Mouse (Mus musculus) bone marrow, adult 2 months (tissue): ENCODE data around the gene Myo10. TPM values are rescaled to one million over a fixed set of nuclear protein-coding genes. Genes with fewer than 3 reads are reported as not detected.

ENCODE experiments used
- H3K27ac ChIP-seq: fragments of 200-500 bp; 2 replicates; pipeline ENCODE4 v1.5.1; 2012; ENCODE audit warnings: low read depth, mild to moderate bottlenecking, control low read depth, inconsistent platforms, low read length; ENCODE audit not compliant: control insufficient read depth, poor library complexity, insufficient read depth
- H3K4me1 ChIP-seq: fragments of 200-500 bp; 2 replicates; pipeline ENCODE4 v1.6.1; 2011; ENCODE audit warnings: low read length; ENCODE audit not compliant: control insufficient read depth, insufficient read depth
- H3K4me3 ChIP-seq: fragments of 200-500 bp; replicated peaks from 2 replicates; pipeline ENCODE3; 2011; ENCODE audit warnings: mild to moderate bottlenecking, low read depth, low read length, control low read depth; ENCODE audit not compliant: control insufficient read depth
- CTCF ChIP-seq: fragments of 200-500 bp; IDR thresholded peaks from 2 replicates; pipeline ENCODE4 v1.5.1; 2011; ENCODE audit warnings: low read length, control low read depth; ENCODE audit not compliant: control insufficient read depth, insufficient read depth
- POLR2A ChIP-seq: fragments of 200-500 bp; IDR thresholded peaks from 2 replicates; pipeline ENCODE4 v1.6.1; 2011; ENCODE audit warnings: low read depth, mild to moderate bottlenecking, control low read depth, low read length, borderline replicate concordance; ENCODE audit not compliant: control insufficient read depth
- WGBS: fragments of 180-500 bp; shearing (Covaris S2); methylation state at CpG from one replicate; pipeline ENCODE4 v1.1.7; 2018; 5-methylcytosine and 5-hydroxymethylcytosine counted together
- polyA plus RNA-seq: library from polyadenylated mRNA; stranded (reverse); fragments of >200 nt; gene quantifications from 2 replicates; pipeline ENCODE4 v1.2.4, GENCODE M21; 2011; ENCODE audit warnings: low replicate concordance; ENCODE audit not compliant: missing spikeins, insufficient read depth, insufficient read length

Myo10 gene
- polyA plus RNA-seq, 1 experiment, result 19.1 TPM

DNA sequence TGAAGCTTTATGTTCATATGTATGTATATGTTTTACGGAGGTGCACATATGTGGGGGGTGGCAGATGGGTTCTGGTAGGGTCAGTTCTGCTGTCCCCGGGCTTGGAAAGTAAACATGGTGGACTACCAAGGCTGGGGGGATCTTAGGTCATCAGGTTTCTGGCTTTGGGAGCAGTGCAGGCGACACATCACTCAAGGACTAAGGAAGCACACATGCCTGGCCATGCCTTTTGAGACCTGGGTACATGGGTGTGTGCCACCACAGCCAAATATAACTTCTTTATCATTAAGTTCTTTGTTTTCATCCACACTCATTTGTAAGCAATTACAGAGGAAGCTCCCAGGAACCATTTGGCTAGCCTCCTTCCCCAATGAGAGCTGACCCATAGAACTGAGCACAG is 72.9 kb downstream of the Myo10 start:
- no peaks in the 10 kb centered on the region for H3K4me1 ChIP-seq
- H3K27ac ChIP-seq, result no peak overlapping the region
- TF ChIP-seq CTCF (no peak), POLR2A (no peak)
- WGBS, result 77% methylated on average over 3 of the region's 3 CpGs
- H3K4me3 ChIP-seq, result no peak overlapping the region

DNA sequence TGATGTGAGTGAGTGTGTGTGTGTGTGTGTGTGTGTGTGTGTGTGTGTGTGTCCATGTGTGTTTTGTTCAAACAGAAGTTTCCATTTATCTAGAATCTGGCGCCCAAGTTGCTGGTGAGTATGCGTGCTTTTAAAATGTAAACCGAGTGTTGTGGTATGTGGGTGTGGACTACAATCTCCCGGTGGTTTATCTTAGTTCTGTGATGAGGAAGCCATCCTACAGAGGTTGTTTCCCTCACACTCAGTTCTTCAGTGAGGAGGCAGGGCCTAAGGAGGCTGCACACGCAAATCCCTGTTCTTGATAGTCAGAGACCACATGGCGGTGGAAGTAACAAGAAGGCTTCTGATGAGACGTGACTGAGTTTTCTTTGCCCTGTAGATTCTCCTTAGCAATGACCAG is 73.6 kb downstream of the Myo10 start:
- TF ChIP-seq POLR2A (no peak), CTCF (no peak)
- Histone ChIP-seq H3K4me3 (no peak overlapping the region), H3K27ac (no peak overlapping the region), H3K4me1 (no peaks in the 10 kb centered on the region)
- WGBS, result 63% methylated on average over 7 of the region's 7 CpGs

DNA sequence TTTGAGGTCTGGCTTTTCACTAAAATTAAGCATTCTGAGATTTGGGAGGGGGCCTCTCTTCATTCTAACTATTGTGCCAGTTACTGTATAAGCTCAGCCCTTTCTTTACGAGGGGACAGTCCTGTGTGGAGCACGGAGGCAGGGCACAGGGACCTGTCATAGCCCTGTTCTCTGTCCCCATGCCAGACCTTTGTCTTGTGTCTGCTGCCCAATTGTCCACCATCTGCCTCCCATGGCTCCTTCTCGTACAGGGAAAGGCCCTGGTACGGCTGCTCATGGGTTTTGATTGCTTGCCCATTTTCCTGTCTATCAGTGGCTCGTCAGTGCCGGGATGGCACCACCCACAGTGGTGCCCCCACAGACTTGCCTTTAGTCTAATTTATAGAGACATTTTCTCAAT is 74.3 kb downstream of the Myo10 start:
- H3K4me3 ChIP-seq, result no peak overlapping the region
- WGBS, result 85% methylated on average over 6 of the region's 6 CpGs
- TF ChIP-seq POLR2A, result no peak
- no peak for TF ChIP-seq CTCF

DNA sequence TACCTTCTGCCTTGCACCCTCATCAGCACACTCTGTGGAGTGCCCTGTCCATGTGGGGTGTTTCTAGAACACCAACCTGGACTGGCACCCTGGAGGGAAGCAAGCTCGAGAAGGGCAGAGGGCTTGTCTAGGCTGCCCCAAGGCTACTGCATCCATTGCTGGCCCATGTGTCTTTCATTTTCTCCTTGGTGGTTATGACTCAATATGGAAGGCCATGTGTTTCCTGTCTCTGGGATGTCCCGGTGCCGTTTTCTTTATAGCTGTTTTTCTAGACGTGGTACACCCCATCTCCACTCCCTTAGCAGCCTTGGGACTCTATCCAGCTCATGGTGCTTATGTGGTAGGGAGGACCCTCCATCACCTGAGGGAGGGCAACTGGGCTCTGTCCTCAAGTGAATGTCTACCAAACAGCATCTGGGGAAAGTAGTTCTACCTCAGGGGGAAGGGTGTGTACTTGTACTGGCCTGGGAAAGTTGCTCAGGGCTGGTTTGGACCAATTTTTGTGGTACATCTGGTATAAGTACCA is 76.8 kb downstream of the Myo10 start:
- TF ChIP-seq CTCF (no peak), POLR2A (no peak)
- Histone ChIP-seq H3K4me1 (no peaks in the 10 kb centered on the region), H3K4me3 (no peak overlapping the region), H3K27ac (no peak overlapping the region)
- WGBS, result 18% methylated on average over 4 of the region's 4 CpGs

More for the DNA sequence above, 74.3 kb downstream of the Myo10 start:
- no peaks in the 10 kb centered on the region for H3K4me1 ChIP-seq
- no peak overlapping the region for H3K27ac ChIP-seq

DNA sequence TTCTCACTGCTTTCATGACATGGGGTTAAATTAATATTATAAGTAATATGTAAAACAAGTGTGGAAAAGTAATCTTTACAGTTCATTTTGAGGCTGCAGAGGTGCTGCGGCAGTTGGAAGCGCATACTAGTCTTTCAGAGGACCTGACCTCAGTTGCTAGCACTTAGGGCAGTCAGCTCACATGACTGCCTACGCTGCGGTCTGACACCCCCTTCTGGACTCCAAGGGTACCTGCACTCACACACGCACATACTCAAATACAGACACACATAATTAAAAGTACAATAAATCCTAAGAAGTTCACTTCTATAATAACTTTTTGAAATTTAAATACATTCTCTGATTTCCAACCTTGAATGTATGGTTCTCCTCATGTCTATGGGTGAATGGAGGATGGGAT is 80.3 kb downstream of the Myo10 start:
- no peak overlapping the region for H3K27ac ChIP-seq
- H3K4me1 ChIP-seq, result no peaks in the 10 kb centered on the region
- 87% methylated on average over 5 of the region's 5 CpGs for WGBS
- H3K4me3 ChIP-seq, result no peak overlapping the region
- no peak for TF ChIP-seq POLR2A

DNA sequence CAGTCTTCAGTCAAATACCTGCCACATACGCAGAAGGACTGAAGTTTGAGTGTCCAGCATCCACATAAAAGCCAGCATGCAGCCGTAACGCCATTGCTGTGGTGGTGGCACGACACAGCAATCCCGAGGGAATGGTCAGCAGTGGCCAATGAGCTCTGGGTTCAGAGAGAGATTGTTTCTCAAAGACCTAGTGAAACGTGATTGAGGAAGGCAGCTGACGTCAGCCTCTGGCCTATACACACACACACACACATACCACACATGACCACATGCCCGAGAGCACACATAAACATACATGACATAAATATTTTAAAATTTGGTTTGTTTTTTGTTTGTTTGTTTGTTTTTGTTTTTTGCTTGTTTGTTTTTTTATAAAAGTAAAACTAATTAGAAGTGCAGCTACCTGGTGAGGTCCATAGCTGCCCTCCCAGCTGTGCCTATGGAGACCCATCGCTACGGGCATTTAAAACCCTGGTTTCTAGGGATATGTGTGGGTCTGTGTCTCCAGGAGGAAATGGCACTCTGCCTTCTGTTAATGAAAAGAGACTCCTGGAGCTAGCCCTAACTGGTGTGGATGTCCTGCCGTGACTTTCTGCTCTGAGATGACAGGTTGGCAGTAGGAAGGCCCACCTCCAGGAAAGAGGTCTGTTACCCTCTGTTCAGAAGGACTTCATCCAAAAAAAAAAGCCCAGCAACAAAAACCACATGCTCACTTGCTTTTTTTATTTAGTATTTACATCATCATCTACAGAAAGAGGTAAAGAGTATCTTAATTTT is 82.7 kb downstream of the Myo10 start:
- no peak overlapping the region for H3K4me3 ChIP-seq
- WGBS, result 84% methylated on average over 11 of the region's 11 CpGs
- H3K4me1 ChIP-seq, result no peaks in the 10 kb centered on the region
- TF ChIP-seq CTCF (no peak), POLR2A (no peak)
- no peak overlapping the region for H3K27ac ChIP-seq

DNA sequence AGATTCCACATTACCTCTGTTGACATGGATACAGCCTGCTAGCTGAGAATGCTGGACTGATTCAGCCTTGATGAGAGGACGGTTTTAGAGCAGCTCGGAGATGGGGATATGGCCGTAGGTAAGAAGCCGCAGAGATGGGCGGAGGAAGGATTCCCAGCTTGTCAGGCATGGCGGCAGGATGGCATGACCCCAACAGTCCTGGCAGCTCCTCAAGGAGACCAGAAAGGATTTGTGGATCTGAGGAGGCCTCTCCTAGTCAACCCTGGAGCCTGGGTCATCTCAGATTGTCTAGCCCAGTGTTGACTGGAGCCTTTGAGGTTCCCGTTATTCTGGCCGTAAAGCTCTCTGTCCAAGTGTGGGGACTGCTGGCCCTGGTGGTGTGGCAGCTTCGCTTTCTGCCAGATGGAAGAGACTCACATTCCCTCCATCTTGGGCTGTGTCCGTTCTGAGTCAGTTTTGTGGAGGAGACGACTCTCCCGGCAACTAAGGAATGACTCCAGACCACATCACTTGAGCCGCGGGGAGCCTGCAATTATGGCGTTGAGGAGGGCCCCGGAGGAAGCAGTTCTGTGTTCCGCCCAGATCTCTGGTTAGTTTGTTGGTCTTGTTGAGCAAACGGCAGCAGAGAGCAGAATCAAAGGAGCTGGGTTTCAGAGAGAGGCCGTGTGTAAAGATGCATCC is 84.7 kb downstream of the Myo10 start:
- no peaks in the 10 kb centered on the region; the same call in 1 of the 2 replicates for H3K4me1 ChIP-seq
- WGBS, result 88% methylated on average over 19 of the region's 19 CpGs
- no peak overlapping the region for H3K4me3 ChIP-seq
- TF ChIP-seq CTCF (no peak), POLR2A (no peak)
- no peak overlapping the region for H3K27ac ChIP-seq

DNA sequence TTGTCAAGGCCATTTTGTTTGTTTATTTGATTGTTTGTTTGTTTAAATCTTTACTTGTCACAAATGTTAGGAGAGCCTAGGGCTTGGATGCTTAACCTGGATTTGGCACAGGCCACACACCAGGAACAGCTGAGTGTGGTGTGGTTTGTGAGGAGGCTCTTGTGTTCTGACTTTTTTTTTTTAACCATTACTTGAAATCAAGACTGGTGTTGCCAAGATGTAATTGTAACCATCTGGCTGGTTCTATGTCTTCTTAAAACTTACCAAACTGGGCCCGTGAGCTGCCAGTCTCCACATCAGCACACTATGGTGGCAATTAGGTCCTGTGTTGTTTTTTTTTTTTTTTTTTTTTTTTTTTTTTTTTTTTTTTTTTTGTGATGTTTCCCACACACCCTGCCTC is 85.6 kb downstream of the Myo10 start:
- Histone ChIP-seq H3K4me1 (no peaks in the 10 kb centered on the region; the same call in 1 of the 2 replicates), H3K4me3 (no peak overlapping the region), H3K27ac (no peak overlapping the region)
- TF ChIP-seq CTCF (no peak), POLR2A (no peak)
- 77% methylated on average over 1 of the region's 1 CpGs for WGBS
